Mouse (Mus musculus) lung, postnatal 0 days (tissue): ENCODE data around the gene Cyb5r3. TPM values are rescaled to one million over a fixed set of nuclear protein-coding genes. Genes with fewer than 3 reads are reported as not detected.
A peak's percentile ranks its signal among the peaks of the same experiment; 100 is the strongest.

Source experiments
- ATAC-seq: fragments of 200-750 bp; cut with Nextera tagmentation; 2 replicates; pipeline ENCODE4 v1.8.0; 2017; ENCODE audit warnings: moderate library complexity
- DNase-seq: peaks from one replicate; pipeline ENCODE4 v3.0.0-alpha.2; 2016; ENCODE audit warnings: low spot score
- H3K27ac ChIP-seq: fragments of 300-500 bp; sonication (generic); 2 replicates; pipeline ENCODE4 v1.5.1; 2014; ENCODE audit warnings: antibody characterized with exemption, mild to moderate bottlenecking, low read length, mixed read lengths
- H3K27me3 ChIP-seq: fragments of 300-500 bp; sonication (generic); replicated peaks from 2 replicates; pipeline ENCODE4 v1.6.1; 2014; ENCODE audit warnings: low read length, mixed read lengths; ENCODE audit not compliant: insufficient read depth
- H3K36me3 ChIP-seq: fragments of 300-500 bp; sonication (generic); 2 replicates; pipeline ENCODE4 v1.6.1; 2014; ENCODE audit warnings: low read length, mixed read lengths; ENCODE audit not compliant: insufficient read depth
- H3K4me1 ChIP-seq: fragments of 300-500 bp; sonication (generic); 2 replicates; pipeline ENCODE4 v1.6.1; 2014; ENCODE audit warnings: antibody characterized with exemption, low read depth, low read length, mixed read lengths; ENCODE audit not compliant: insufficient read depth
- H3K4me2 ChIP-seq: fragments of 300-500 bp; sonication (generic); replicated peaks from 2 replicates; pipeline ENCODE4 v1.6.1; 2014; ENCODE audit warnings: low read depth, mild to moderate bottlenecking, low read length, moderate library complexity, mixed read lengths
- H3K4me3 ChIP-seq: fragments of 300-500 bp; sonication (generic); 2 replicates; pipeline ENCODE4 v1.5.1; 2014; ENCODE audit warnings: low read depth, low read length
- H3K9ac ChIP-seq: fragments of 300-500 bp; sonication (generic); replicated peaks from 2 replicates; pipeline ENCODE4 v1.6.1; 2014; ENCODE audit warnings: low read depth, mild to moderate bottlenecking
- H3K9me3 ChIP-seq: fragments of 300-500 bp; sonication (generic); 2 replicates; pipeline ENCODE4 v1.6.1; 2016; ENCODE audit warnings: low read length, mixed read lengths
- CTCF ChIP-seq: IDR thresholded peaks from 2 replicates; pipeline ENCODE4 v1.5.1; 2016; ENCODE audit warnings: antibody characterized with exemption, mild to moderate bottlenecking
- EP300 ChIP-seq: IDR thresholded peaks from 2 replicates; pipeline ENCODE4 v1.6.1; 2016; ENCODE audit warnings: antibody characterized with exemption, mild to moderate bottlenecking, control low read depth
- WGBS: fragments of 180-500 bp; shearing (Covaris S2); extraction: QIAGEN DNeasy Blood & Tissue Kit; methylation state at CpG from one replicate; pipeline ENCODE4 v1.1.7; 2014; 5-methylcytosine and 5-hydroxymethylcytosine counted together
- polyA plus RNA-seq: library from polyadenylated mRNA; unstranded; fragments of >200 nt; fragmentation: Nextera tagmentation; extraction: Ambion mirVana; gene quantifications from 2 replicates; pipeline ENCODE4 v1.2.1, GENCODE M21; 2015

Cyb5r3 gene
- polyA plus RNA-seq, 1 experiment from 2014 or later, result 183 TPM

GRCm38 (mm10) chr15:83167126-83167525 is 5.3 kb downstream of the Cyb5r3 start:
- H3K27me3 ChIP-seq, result no peaks in the 10 kb centered on the region
- H3K27ac ChIP-seq, result peak overlapping the region; percentile 63
- peak; percentile 51 for DNase-seq
- WGBS, result 32% methylated on average over 5 of the region's 5 CpGs
- peaks cover 3% of the 10 kb centered on the region; the same call in 1 of the 2 replicates for H3K36me3 ChIP-seq
- no peak for TF ChIP-seq EP300
- TF ChIP-seq CTCF, result no peak
- peak; percentile 2; the same call in 1 of the 2 replicates for ATAC-seq
- no peak overlapping the region; the same call in 1 of the 2 replicates for H3K4me2 ChIP-seq
- no peak overlapping the region for H3K4me3 ChIP-seq
- H3K9ac ChIP-seq, result no peak overlapping the region
- peaks cover 33% of the 10 kb centered on the region for H3K4me1 ChIP-seq
- no peaks in the 10 kb centered on the region for H3K9me3 ChIP-seq

DNA sequence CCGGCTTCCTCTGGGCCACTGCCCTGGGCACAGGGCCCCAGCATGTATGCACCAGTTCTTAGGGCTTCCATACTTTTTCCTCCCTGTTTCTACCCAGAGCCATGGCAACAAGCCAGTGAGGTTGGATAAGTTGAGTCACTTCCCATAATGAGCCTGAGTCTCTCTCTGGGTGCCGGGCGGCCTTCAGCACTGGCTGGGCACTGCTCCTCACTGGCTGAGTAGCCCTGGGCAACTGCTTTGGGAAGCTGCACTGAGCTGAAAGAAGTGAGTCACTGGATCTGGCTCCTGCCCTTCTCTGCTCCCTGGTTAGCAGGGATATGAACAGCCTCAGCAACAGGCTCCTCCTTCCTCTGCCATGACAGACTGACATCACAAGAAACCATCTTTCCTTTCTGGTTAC is 5.8 kb downstream of the Cyb5r3 start:
- peaks cover 33% of the 10 kb centered on the region for H3K4me1 ChIP-seq
- H3K27ac ChIP-seq, result peak overlapping the region; percentile 63
- H3K9me3 ChIP-seq, result no peaks in the 10 kb centered on the region
- no peak for TF ChIP-seq EP300
- no peak for TF ChIP-seq CTCF
- no peak overlapping the region for H3K4me2 ChIP-seq
- no peak overlapping the region for H3K9ac ChIP-seq
- 41% methylated on average over 3 of the region's 3 CpGs for WGBS
- no peak overlapping the region for H3K4me3 ChIP-seq
- DNase-seq, result peak; percentile 43
- H3K36me3 ChIP-seq, result peaks cover 8% of the 10 kb centered on the region
- peak; percentile 18 for ATAC-seq
- H3K27me3 ChIP-seq, result no peaks in the 10 kb centered on the region

- TF ChIP-seq EP300 (no peak), CTCF (no peak)
- ATAC-seq (0 out of 2 replicates have a peak, but pooled peaks have one; percentile 10), DNase-seq (peak; percentile 45)
- Histone ChIP-seq H3K9me3 (no peaks in the 10 kb centered on the region), H3K9ac (no peak overlapping the region), H3K4me1 (peaks cover 28% of the 10 kb centered on the region), H3K4me2 (no peak overlapping the region), H3K36me3 (peaks cover 8% of the 10 kb centered on the region), H3K27me3 (no peaks in the 10 kb centered on the region), H3K4me3 (no peak overlapping the region), H3K27ac (peak overlapping the region; percentile 71; the same call in 1 of the 2 replicates)
- 60% methylated on average over 13 of the region's 13 CpGs for WGBS
Observed at GRCm38 (mm10) chr15:83165526-83166315, 6.7 kb downstream of the Cyb5r3 start.

- 33% methylated on average over 5 of the region's 5 CpGs for WGBS
- no peaks in the 10 kb centered on the region for H3K9me3 ChIP-seq
- DNase-seq, result peak; percentile 87
- no peak for TF ChIP-seq CTCF
- 0 out of 2 replicates have a peak, but pooled peaks have one; percentile 11 for TF ChIP-seq EP300
- ATAC-seq, result peak; percentile 80
- H3K27ac ChIP-seq, result peak overlapping the region; percentile 71
- H3K9ac ChIP-seq, result no peak overlapping the region
- no peaks in the 10 kb centered on the region for H3K27me3 ChIP-seq
- H3K4me3 ChIP-seq, result no peak overlapping the region
- peaks cover 12% of the 10 kb centered on the region for H3K36me3 ChIP-seq
- no peak overlapping the region for H3K4me2 ChIP-seq
- H3K4me1 ChIP-seq, result peaks cover 21% of the 10 kb centered on the region
Observed at GRCm38 (mm10) chr15:83164971-83165471, 7.4 kb downstream of the Cyb5r3 start.

DNA sequence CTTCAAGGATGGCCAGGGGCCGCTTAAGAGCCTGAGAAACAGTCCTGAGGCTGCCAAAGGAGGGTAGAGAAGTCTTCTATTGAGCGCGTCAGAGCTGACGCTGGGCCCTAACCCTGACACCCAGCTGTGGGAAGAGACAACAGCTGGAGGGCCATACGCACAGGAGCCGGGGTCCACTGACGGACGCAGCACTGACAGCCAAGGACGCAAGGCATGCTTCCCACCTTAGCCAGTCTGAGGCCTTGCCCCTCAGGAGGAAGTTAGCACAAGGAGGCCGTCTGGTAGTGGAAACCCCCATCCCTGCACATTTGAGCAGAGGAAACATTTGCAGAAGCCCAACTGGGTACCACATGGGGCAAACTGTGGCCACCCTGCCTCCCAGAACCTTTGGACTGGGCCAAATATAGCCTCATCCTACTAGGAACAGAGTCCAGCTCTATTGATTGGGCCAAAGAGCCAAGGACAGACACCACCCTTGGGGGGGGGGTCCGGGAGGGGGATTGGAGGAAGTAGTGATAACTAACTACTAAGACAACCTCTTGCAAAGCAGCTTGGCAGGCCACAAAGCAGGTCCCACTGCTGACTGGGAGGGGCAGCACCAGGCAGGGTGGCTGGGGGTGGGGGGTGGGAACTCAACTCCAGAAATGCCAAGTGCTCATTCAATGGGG is 9.4 kb downstream of the Cyb5r3 start:
- Histone ChIP-seq H3K27me3 (no peaks in the 10 kb centered on the region), H3K4me1 (peaks cover 12% of the 10 kb centered on the region; the same call in 1 of the 2 replicates), H3K4me3 (no peak overlapping the region), H3K36me3 (peaks cover 25% of the 10 kb centered on the region), H3K4me2 (no peak overlapping the region), H3K9ac (no peak overlapping the region), H3K9me3 (no peaks in the 10 kb centered on the region), H3K27ac (no peak overlapping the region)
- 92% methylated on average over 11 of the region's 11 CpGs for WGBS
- ATAC-seq, result no peak
- TF ChIP-seq EP300 (no peak), CTCF (no peak)
- no peak for DNase-seq

DNA sequence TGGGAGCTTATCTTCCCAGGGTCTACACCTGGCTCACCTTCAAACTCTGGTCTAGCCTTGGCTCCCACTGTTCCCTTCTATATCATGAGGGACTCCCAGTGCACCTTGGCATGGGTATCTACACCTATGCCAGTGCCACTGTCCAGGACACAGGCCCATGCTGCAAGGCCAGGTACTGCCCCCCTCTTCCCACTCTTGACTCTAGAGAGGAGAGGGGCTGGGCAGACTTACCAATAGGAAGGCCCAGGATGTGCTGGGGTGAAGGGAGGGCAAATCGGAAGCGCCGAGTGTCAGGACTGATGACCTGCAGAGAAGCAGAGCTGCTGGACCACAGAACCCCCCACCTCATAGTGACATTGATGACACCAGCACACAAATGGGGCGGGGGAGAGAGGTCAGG is 10.4 kb downstream of the Cyb5r3 start:
- no peak overlapping the region for H3K9ac ChIP-seq
- no peak for DNase-seq
- H3K9me3 ChIP-seq, result no peaks in the 10 kb centered on the region
- 97% methylated on average over 4 of the region's 4 CpGs for WGBS
- no peak overlapping the region for H3K4me2 ChIP-seq
- H3K4me3 ChIP-seq, result no peak overlapping the region
- peaks cover 29% of the 10 kb centered on the region for H3K36me3 ChIP-seq
- no peak for ATAC-seq
- TF ChIP-seq CTCF (no peak), EP300 (no peak)
- peaks cover 12% of the 10 kb centered on the region; the same call in 1 of the 2 replicates for H3K4me1 ChIP-seq
- no peaks in the 10 kb centered on the region for H3K27me3 ChIP-seq
- H3K27ac ChIP-seq, result no peak overlapping the region
